Mouse (Mus musculus) hindbrain, embryonic 14.5 days (tissue): ENCODE data around the gene Unkl. TPM values are rescaled to one million over a fixed set of nuclear protein-coding genes. Genes with fewer than 3 reads are reported as not detected.
A peak's percentile ranks its signal among the peaks of the same experiment; 100 is the strongest.

Source experiments
- ATAC-seq: fragments of 200-750 bp; cut with Nextera tagmentation; 2 replicates; pipeline ENCODE4 v1.8.0; 2017; ENCODE audit warnings: moderate number of reproducible peaks, mild to moderate bottlenecking, moderate TSS enrichment, moderate library complexity; ENCODE audit not compliant: low FRiP score
- DNase-seq: peaks from one replicate; pipeline ENCODE4 v3.0.0-alpha.2; 2015; ENCODE audit warnings: low spot score
- H3K27ac ChIP-seq: fragments of 300-500 bp; sonication (generic); 2 replicates; pipeline ENCODE4 v1.5.1; 2014; ENCODE audit warnings: mild to moderate bottlenecking, moderate library complexity
- H3K27me3 ChIP-seq: fragments of 300-500 bp; sonication (generic); 2 replicates; pipeline ENCODE4 v1.6.1; 2014; ENCODE audit warnings: mild to moderate bottlenecking, low read length, mixed read lengths; ENCODE audit not compliant: control insufficient read depth, insufficient read depth
- H3K36me3 ChIP-seq: fragments of 300-500 bp; sonication (generic); replicated peaks from 2 replicates; pipeline ENCODE4 v1.6.1; 2014; ENCODE audit not compliant: control insufficient read depth, insufficient read depth
- H3K4me1 ChIP-seq: fragments of 300-500 bp; sonication (generic); replicated peaks from 2 replicates; pipeline ENCODE4 v1.6.1; 2014; ENCODE audit warnings: antibody characterized with exemption, low read length, mixed read lengths; ENCODE audit not compliant: control insufficient read depth, insufficient read depth
- H3K4me2 ChIP-seq: fragments of 300-500 bp; sonication (generic); replicated peaks from 2 replicates; pipeline ENCODE4 v1.6.1; 2014; ENCODE audit warnings: mild to moderate bottlenecking, moderate library complexity
- H3K4me3 ChIP-seq: fragments of 300-500 bp; sonication (generic); replicated peaks from 2 replicates; pipeline ENCODE4 v1.5.1; 2014; ENCODE audit warnings: mild to moderate bottlenecking, low read length
- H3K9ac ChIP-seq: fragments of 300-500 bp; sonication (generic); 2 replicates; pipeline ENCODE4 v1.6.1; 2014
- H3K9me3 ChIP-seq: fragments of 300-500 bp; sonication (generic); 2 replicates; pipeline ENCODE4 v1.6.1; 2016; ENCODE audit warnings: low read length; ENCODE audit not compliant: control insufficient read depth
- WGBS: fragments of 180-500 bp; shearing (Covaris S2); extraction: QIAGEN DNeasy Blood & Tissue Kit; methylation state at CpG from one replicate; pipeline ENCODE4 v1.1.7; 2014; 5-methylcytosine and 5-hydroxymethylcytosine counted together
- polyA plus RNA-seq: library from polyadenylated mRNA; unstranded; fragments of >200 nt; fragmentation: Nextera tagmentation; extraction: Ambion mirVana; gene quantifications from 2 replicates; pipeline ENCODE4 v1.2.1, GENCODE M21; 2014

Gene Unkl
- polyA plus RNA-seq, result 9.4 and 9.9 TPM in 2 replicates

DNA sequence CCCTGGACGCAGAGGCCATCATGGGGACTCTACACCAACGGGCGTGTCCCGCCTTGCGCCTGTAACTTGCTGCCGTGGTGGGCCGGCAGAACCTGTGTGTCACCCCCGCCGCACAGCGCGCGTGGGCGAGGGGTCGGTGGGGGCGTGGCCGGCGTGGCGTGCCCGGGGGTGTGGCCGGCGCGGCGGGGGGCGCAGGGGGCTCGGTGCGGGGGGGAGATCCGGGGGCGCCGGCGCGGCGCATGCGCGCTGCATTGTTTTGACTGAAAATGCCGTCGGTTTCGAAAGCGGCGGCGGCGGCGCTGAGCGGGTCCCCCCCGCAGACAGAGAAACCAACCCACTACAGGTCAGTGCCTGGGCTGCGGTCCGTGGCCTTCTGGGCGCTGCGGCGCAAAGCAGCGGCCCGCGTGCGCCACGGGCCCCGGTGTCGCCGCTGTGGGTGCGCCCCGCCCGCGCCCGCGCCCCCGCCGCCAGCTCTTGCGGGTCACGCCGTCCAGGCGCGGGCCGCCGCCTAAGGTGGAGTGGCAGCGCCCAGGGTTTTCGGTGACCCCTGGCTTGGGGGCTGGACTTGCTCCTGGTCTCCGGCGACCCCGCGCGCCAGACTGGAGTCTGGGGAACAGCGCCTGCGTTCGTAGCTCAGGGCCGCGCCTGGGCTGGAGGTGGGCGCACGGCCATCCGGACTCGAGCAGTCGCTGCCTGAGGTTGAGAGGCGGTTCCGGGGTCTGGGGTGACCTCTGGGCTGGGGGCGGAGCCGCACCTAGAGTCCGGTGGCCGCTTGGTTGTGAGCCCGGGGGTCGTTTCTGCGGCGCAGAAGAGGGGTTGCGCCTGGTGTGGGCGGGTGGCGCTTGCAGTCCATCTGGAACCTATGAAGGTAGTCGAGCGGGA lies at the start of gene Unkl:
Gene Unkl, plus strand, starts transcription at position 248 of the 882 bp plus-strand sequence.
- under 1% methylated on average over 103 of the region's 104 CpGs for WGBS
- peak within 1 kb of the TSS; percentile 69 for H3K9ac ChIP-seq
- peak; percentile 76 for DNase-seq

GRCm38 (mm10) chr17:25138803-25139202 lies 49.4 kb upstream of the Unkl start:
- Histone ChIP-seq H3K4me1 (peaks cover 6% of the 10 kb centered on the region), H3K27me3 (no peaks in the 10 kb centered on the region), H3K4me2 (no peak overlapping the region), H3K9ac (no peak overlapping the region), H3K4me3 (no peak overlapping the region), H3K27ac (no peak overlapping the region), H3K36me3 (0 out of 2 replicates have a peak, but pooled peaks cover 15% of the 10 kb centered on the region), H3K9me3 (no peaks in the 10 kb centered on the region)
- DNase-seq (no peak), ATAC-seq (no peak)
- whole genome bisulfite sequencing, result 100% methylated on average over 1 of the region's 1 CpGs

More for the DNA sequence above, at the start of gene Unkl:
- Histone ChIP-seq H3K4me2 (peak within 1 kb of the TSS; percentile 80), H3K4me1 (peaks cover 26% of the 10 kb centered on the region), H3K4me3 (peak within 1 kb of the TSS; percentile 82), H3K27me3 (no peaks in the 10 kb centered on the region), H3K27ac (peak within 1 kb of the TSS; percentile 75; the same call in 1 of the 2 replicates), H3K9me3 (no peaks in the 10 kb centered on the region), H3K36me3 (peaks cover 16% of the 10 kb centered on the region)
- peak; percentile 59; the same call in 1 of the 2 replicates for ATAC-seq

GRCm38 (mm10) chr17:25139960-25140359 lies 48.2 kb upstream of the Unkl start:
- Histone ChIP-seq H3K4me2 (no peak overlapping the region), H3K9me3 (no peaks in the 10 kb centered on the region), H3K4me3 (no peak overlapping the region), H3K4me1 (no peaks in the 10 kb centered on the region), H3K36me3 (peaks cover 25% of the 10 kb centered on the region), H3K9ac (no peak overlapping the region), H3K27ac (no peak overlapping the region), H3K27me3 (no peaks in the 10 kb centered on the region)
- WGBS, result 70% methylated on average over 4 of the region's 4 CpGs
- DNase-seq, result no peak
- ATAC-seq, result no peak

- WGBS, result 100% methylated on average over 1 of the region's 1 CpGs
- ATAC-seq (no peak), DNase-seq (no peak)
- H3K4me2 ChIP-seq, result no peak within 1 kb of the TSS
- peaks cover 38% of the 10 kb centered on the region for H3K36me3 ChIP-seq
- H3K27ac ChIP-seq, result no peak within 1 kb of the TSS
- no peaks in the 10 kb centered on the region for H3K4me1 ChIP-seq
- H3K4me3 ChIP-seq, result no peak within 1 kb of the TSS
- no peaks in the 10 kb centered on the region for H3K9me3 ChIP-seq
- H3K27me3 ChIP-seq, result no peaks in the 10 kb centered on the region
- H3K9ac ChIP-seq, result no peak within 1 kb of the TSS
Measured at GRCm38 (mm10) chr17:25162161-25162560, 26.0 kb upstream of the Unkl start, which contains the start of gene Ccdc154. Gene Ccdc154, plus strand, starts transcription at chr17:25162461.

DNA sequence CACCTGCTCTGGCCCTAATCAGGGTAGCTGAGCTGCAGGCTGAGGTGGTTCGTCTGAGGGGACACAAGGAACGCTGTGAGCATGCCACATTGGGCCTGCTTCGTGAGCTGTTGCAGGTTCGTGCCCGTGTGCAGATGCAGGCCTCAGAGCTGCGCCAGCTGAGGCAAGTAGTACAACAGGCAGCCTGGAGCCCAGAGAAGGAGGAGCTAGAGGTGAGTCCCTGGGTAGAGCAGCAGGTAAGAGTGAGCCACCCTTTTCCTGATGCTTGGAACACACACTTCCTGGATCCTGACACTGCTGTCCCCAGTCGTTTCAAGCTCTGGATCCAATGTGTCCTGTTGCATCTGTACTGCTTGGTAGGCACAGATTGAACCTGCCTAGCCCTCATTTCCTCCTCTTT lies 24.8 kb upstream of the Unkl start:
- Histone ChIP-seq H3K4me2 (no peak overlapping the region), H3K27ac (no peak overlapping the region), H3K9me3 (no peaks in the 10 kb centered on the region), H3K4me3 (no peak overlapping the region), H3K27me3 (no peaks in the 10 kb centered on the region), H3K36me3 (peaks cover 31% of the 10 kb centered on the region), H3K4me1 (no peaks in the 10 kb centered on the region), H3K9ac (no peak overlapping the region)
- no peak for ATAC-seq
- no peak for DNase-seq
- 80% methylated on average over 7 of the region's 7 CpGs for WGBS

DNA sequence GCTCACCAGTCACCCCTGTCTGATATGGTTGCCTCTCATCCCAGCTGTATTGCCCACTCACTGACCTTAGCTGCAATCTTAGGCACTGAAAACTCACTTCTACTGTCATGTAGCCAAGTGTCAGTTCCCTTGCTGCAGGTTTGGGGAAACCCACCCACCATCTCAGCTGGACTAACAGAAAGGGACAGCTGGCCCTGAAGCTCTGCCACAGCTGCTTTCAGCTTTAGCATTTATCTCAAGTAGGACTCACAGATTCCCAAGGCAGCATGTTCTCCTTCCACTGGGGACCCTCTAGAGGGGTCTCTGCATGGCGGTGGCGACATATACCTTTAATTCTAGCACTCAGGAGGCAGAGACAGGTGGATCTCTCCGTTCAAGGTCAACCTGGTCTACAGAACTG lies 23.4 kb upstream of the Unkl start:
- Histone ChIP-seq H3K27ac (no peak overlapping the region), H3K9ac (no peak overlapping the region), H3K9me3 (no peaks in the 10 kb centered on the region), H3K4me1 (no peaks in the 10 kb centered on the region), H3K4me3 (no peak overlapping the region), H3K36me3 (peaks cover 21% of the 10 kb centered on the region), H3K4me2 (no peak overlapping the region), H3K27me3 (no peaks in the 10 kb centered on the region)
- 92% methylated on average over 3 of the region's 3 CpGs for WGBS
- ATAC-seq (no peak), DNase-seq (no peak)

GRCm38 (mm10) chr17:25165970-25166671 lies 22.1 kb upstream of the Unkl start:
- no peak overlapping the region for H3K4me3 ChIP-seq
- ATAC-seq, result no peak

DNA sequence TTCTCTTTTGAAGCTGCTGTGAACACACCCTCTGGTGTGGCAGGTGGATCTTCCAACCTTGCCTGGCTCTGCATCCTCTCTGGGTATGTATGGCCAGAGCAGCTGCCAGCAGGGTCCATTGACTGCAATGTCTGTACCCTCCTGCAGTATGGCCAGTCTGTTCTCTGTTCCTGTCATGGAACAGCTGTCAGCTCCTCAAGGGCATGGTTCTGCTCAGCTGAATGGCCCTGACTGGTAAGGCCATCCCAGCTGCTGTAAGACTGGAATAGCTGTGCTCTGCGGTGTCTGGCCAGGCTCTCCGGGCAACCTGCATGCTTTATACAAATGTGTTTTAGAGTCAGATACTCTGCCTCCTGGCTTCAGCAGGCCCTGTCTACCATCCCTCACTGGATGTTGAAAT lies 18.5 kb upstream of the Unkl start:
- H3K27ac ChIP-seq, result no peak overlapping the region
- H3K4me3 ChIP-seq, result no peak overlapping the region
- DNase-seq (no peak), ATAC-seq (no peak)
- no peak overlapping the region for H3K4me2 ChIP-seq
- WGBS, result 95% methylated on average over 2 of the region's 2 CpGs
- H3K9ac ChIP-seq, result no peak overlapping the region
- no peaks in the 10 kb centered on the region for H3K9me3 ChIP-seq
- no peaks in the 10 kb centered on the region for H3K36me3 ChIP-seq
- no peaks in the 10 kb centered on the region for H3K27me3 ChIP-seq
- H3K4me1 ChIP-seq, result no peaks in the 10 kb centered on the region

More at GRCm38 (mm10) chr17:25165970-25166671, 22.1 kb upstream of the Unkl start:
- WGBS, result 67% methylated on average over 6 of the region's 6 CpGs
- Histone ChIP-seq H3K4me1 (no peaks in the 10 kb centered on the region), H3K4me2 (no peak overlapping the region), H3K36me3 (peaks cover 7% of the 10 kb centered on the region), H3K27me3 (no peaks in the 10 kb centered on the region), H3K9me3 (no peaks in the 10 kb centered on the region), H3K27ac (no peak overlapping the region), H3K9ac (no peak overlapping the region)
- no peak for DNase-seq

DNA sequence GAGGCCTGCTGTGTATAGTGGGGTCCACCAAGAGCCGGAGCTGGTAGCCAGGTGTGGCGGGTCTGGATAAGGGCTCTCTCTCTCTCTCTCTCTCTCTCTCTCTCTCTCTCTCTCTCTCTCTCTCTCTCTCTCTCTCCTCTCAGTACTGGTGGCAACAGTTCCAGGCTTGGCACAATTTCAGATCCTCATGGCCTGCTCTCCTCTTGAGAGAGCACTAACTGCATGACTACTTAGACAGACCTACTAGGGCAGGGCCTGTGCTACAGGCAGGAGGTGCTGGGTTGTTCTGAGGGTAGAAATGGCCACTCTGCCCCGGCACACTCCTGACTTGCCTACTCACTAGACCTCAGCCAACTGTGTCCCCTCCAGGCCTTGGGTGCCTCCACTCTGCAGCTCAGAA lies 15.6 kb upstream of the Unkl start:
- no peak for DNase-seq
- Histone ChIP-seq H3K4me3 (no peak overlapping the region), H3K9ac (no peak overlapping the region), H3K4me2 (no peak overlapping the region), H3K27ac (no peak overlapping the region), H3K27me3 (no peaks in the 10 kb centered on the region), H3K9me3 (no peaks in the 10 kb centered on the region), H3K4me1 (no peaks in the 10 kb centered on the region), H3K36me3 (no peaks in the 10 kb centered on the region)
- 95% methylated on average over 3 of the region's 3 CpGs for WGBS
- no peak for ATAC-seq
